Mouse (Mus musculus) c-Kit-positive CD71-positive TER-119-positive erythroid progenitor cells, embryonic 14.5 days (primary cell): ENCODE measurements around the gene Resf1.
"Not testable (repeated sequence)": the region's sequence is repeated elsewhere in the genome, so short reads cannot be mapped to it uniquely, and the experiment has no call there.

Experiments used
- DNase-seq: peaks from one replicate; pipeline ENCODE4 v3.0.0-alpha.2; 2013; ENCODE audit warnings: low spot score

The Resf1 gene

GRCm38 (mm10) chr6:149308956-149309932 is at the start of gene Resf1:
Resf1 (plus strand) TSS chr6:149309414.
- DNase-seq = peak; percentile 77

- DNase-seq = peak; percentile 34
Observed at GRCm38 (mm10) chr6:149260801-149261239, 48.4 kb upstream of the Resf1 start.

GRCm38 (mm10) chr6:149267951-149268350 is 41.3 kb upstream of the Resf1 start:
- DNase-seq = no peak

- DNase-seq = peak; percentile 80
Observed at GRCm38 (mm10) chr6:149278248-149278731, 30.9 kb upstream of the Resf1 start.

- peak; percentile 37 for DNase-seq
Observed at GRCm38 (mm10) chr6:149278866-149279265, 30.3 kb upstream of the Resf1 start.

GRCm38 (mm10) chr6:149280511-149280910 is 28.7 kb upstream of the Resf1 start:
- DNase-seq = no peak

GRCm38 (mm10) chr6:149288190-149288589 is 21.0 kb upstream of the Resf1 start:
- DNase-seq = not testable (repeated sequence)

GRCm38 (mm10) chr6:149303231-149303630 is 6.0 kb upstream of the Resf1 start:
- not testable (repeated sequence) for DNase-seq

GRCm38 (mm10) chr6:149307092-149307491 is 2.1 kb upstream of the Resf1 start:
- no peak for DNase-seq

GRCm38 (mm10) chr6:149307801-149308200 is 1.4 kb upstream of the Resf1 start:
- DNase-seq = peak; percentile 53

- no peak for DNase-seq
Observed at GRCm38 (mm10) chr6:149310226-149310625, 1.0 kb downstream of the Resf1 start.

- DNase-seq = peak; percentile 60
Observed at GRCm38 (mm10) chr6:149311044-149311443, 1.8 kb downstream of the Resf1 start.

- no peak for DNase-seq
Observed at GRCm38 (mm10) chr6:149311778-149312177, 2.6 kb downstream of the Resf1 start.

GRCm38 (mm10) chr6:149312221-149312620 is 3.0 kb downstream of the Resf1 start:
- DNase-seq = no peak

- DNase-seq = no peak
Observed at GRCm38 (mm10) chr6:149314918-149315317, 5.7 kb downstream of the Resf1 start.

- DNase-seq = no peak
Observed at GRCm38 (mm10) chr6:149323523-149324241, 14.5 kb downstream of the Resf1 start.

GRCm38 (mm10) chr6:149324242-149324633 is 15.0 kb downstream of the Resf1 start:
- no peak for DNase-seq

GRCm38 (mm10) chr6:149329071-149329470 is 19.9 kb downstream of the Resf1 start:
- no peak for DNase-seq

GRCm38 (mm10) chr6:149330332-149330731 is 21.1 kb downstream of the Resf1 start:
- no peak for DNase-seq

- DNase-seq = no peak
Observed at GRCm38 (mm10) chr6:149333036-149333435, 23.8 kb downstream of the Resf1 start.

- DNase-seq = no peak
Observed at GRCm38 (mm10) chr6:149337990-149338389, 28.8 kb downstream of the Resf1 start.

GRCm38 (mm10) chr6:149338622-149339021 is 29.4 kb downstream of the Resf1 start:
- no peak for DNase-seq

GRCm38 (mm10) chr6:149343802-149344201 is 34.6 kb downstream of the Resf1 start:
- no peak for DNase-seq
